Mouse (Mus musculus) forebrain, embryonic 16.5 days (tissue): Measurements from ENCODE around the gene Gm20509. TPM values are rescaled to one million over a fixed set of nuclear protein-coding genes. Genes with fewer than 3 reads are reported as not detected.
"Not testable (repeated sequence)": the region's sequence is repeated elsewhere in the genome, so short reads cannot be mapped to it uniquely, and the experiment has no call there.

Experiments used
- ATAC-seq: fragments of 200-750 bp; cut with Nextera tagmentation; 2 replicates; pipeline ENCODE4 v1.8.0; 2017; ENCODE audit warnings: mild to moderate bottlenecking, moderate library complexity
- H3K27ac ChIP-seq: fragments of 300-500 bp; sonication (generic); 2 replicates; pipeline ENCODE4 v1.5.1; 2014; ENCODE audit warnings: low read length, control low read depth
- H3K27me3 ChIP-seq: fragments of 300-500 bp; sonication (generic); replicated peaks from 2 replicates; pipeline ENCODE4 v1.6.1; 2014; ENCODE audit warnings: low read length; ENCODE audit not compliant: control insufficient read depth, insufficient read depth
- H3K36me3 ChIP-seq: fragments of 300-500 bp; sonication (generic); 2 replicates; pipeline ENCODE4 v1.6.1; 2014; ENCODE audit not compliant: control insufficient read depth, insufficient read depth
- H3K4me1 ChIP-seq: fragments of 300-500 bp; sonication (generic); replicated peaks from 2 replicates; pipeline ENCODE4 v1.6.1; 2014; ENCODE audit warnings: low read length; ENCODE audit not compliant: control insufficient read depth, insufficient read depth
- H3K4me2 ChIP-seq: fragments of 300-500 bp; sonication (generic); 2 replicates; pipeline ENCODE4 v1.6.1; 2014; ENCODE audit warnings: mild to moderate bottlenecking, low read length, control low read depth
- H3K4me3 ChIP-seq: fragments of 300-500 bp; sonication (generic); replicated peaks from 2 replicates; pipeline ENCODE4 v1.5.1; 2014; ENCODE audit warnings: mild to moderate bottlenecking, low read length, control low read depth
- H3K9ac ChIP-seq: fragments of 300-500 bp; sonication (generic); replicated peaks from 2 replicates; pipeline ENCODE4 v1.6.1; 2014; ENCODE audit warnings: low read depth, low read length, control low read depth
- H3K9me3 ChIP-seq: fragments of 300-500 bp; sonication (generic); 2 replicates; pipeline ENCODE4 v1.6.1; 2016; ENCODE audit warnings: low read length; ENCODE audit not compliant: control insufficient read depth
- WGBS: fragments of 180-500 bp; shearing (Covaris S2); extraction: QIAGEN DNeasy Blood & Tissue Kit; methylation state at CpG from one replicate; pipeline ENCODE4 v1.1.7; 2014; 5-methylcytosine and 5-hydroxymethylcytosine counted together
- polyA plus RNA-seq: library from polyadenylated mRNA; unstranded; fragments of >200 nt; fragmentation: Nextera tagmentation; extraction: Ambion mirVana; gene quantifications from 2 replicates; pipeline ENCODE4 v1.2.1, GENCODE M21; 2015

The Gm20509 gene
- polyA plus RNA-seq, 1 experiment from 2014 or later: not detected

DNA sequence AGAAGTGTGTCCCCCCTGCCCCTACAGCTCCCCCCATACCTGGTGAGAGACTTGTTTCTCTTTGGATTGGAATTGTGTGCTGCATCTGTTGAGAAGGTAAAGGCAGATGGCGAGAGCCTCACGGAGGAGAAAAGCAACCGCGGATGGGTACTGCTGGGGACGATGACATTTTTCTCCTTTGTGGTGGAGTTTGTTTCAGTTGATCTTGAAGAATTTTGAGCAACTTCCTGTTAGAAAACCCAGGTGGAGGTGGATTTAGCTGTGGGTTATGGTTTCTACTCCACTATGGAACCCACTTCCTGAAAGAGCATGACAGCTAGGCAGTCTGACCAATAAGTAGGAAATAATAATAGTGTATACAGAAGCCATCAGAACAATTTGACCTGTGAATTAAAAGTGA, 29.1 kb upstream of the Gm20509 start:
- Histone ChIP-seq H3K9me3 (no peaks in the 10 kb centered on the region), H3K9ac (no peak overlapping the region), H3K27me3 (no peaks in the 10 kb centered on the region), H3K27ac (no peak overlapping the region), H3K4me2 (no peak overlapping the region), H3K4me3 (no peak overlapping the region), H3K36me3 (no peaks in the 10 kb centered on the region), H3K4me1 (no peaks in the 10 kb centered on the region)
- ATAC-seq: no peak
- WGBS: 96% methylated on average over 5 of the region's 5 CpGs

DNA sequence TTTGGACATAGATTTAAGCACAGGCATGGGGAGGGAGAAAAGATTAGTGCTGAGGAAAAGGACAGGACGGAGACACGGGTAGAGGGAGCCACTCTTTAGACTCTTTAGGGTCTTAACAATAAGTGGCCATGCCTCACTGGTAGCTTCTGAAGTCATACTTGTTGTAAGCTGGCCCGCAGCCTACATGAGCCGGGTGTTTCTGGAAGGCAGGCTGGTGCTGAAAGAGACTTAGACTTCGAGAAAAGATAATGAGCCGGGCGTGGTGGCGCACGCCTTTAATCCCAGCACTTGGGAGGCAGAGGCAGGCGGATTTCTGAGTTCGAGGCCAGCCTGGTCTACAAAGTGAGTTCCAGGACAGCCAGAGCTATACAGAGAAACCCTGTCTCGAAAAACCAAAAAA, 22.9 kb upstream of the Gm20509 start:
- H3K27ac ChIP-seq, H3K27me3 ChIP-seq, H3K9ac ChIP-seq, H3K9me3 ChIP-seq, H3K36me3 ChIP-seq, H3K4me2 ChIP-seq, ATAC-seq, H3K4me3 ChIP-seq, H3K4me1 ChIP-seq: not testable (repeated sequence)
- 87% methylated on average over 11 of the region's 12 CpGs for WGBS

DNA sequence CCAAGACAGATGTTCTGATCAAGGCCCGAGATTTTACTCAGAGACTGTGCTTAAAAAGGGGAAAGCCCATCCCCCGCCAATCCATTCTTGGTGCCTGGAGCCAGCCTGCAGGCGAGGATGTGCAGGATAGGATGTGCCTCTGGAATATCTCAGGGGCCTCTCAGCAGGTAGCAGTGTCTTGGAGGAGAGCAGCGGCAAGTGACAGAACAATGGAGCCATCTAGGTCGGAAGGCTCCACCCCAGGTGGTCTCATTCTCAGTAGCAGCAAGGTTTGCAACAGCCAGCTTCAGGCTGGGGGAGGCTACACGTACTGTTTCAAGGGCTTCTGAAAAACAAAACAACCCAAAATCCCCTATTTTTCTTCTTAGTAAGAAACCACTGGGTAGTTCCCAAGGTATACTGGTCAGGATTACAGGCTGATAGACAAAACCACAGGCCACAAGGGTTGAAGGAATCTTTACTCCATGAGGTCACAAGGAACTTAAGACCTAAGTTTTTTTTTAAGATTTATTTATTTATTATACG, 22.4 kb upstream of the Gm20509 start:
- no peaks in the 10 kb centered on the region for H3K27me3 ChIP-seq
- H3K4me1 ChIP-seq: no peaks in the 10 kb centered on the region
- no peak overlapping the region for H3K4me3 ChIP-seq
- no peak overlapping the region for H3K27ac ChIP-seq
- WGBS: 40% methylated on average over 7 of the region's 7 CpGs
- no peaks in the 10 kb centered on the region for H3K9me3 ChIP-seq
- no peak overlapping the region for H3K9ac ChIP-seq
- no peak for ATAC-seq
- H3K36me3 ChIP-seq: no peaks in the 10 kb centered on the region
- no peak overlapping the region for H3K4me2 ChIP-seq

DNA sequence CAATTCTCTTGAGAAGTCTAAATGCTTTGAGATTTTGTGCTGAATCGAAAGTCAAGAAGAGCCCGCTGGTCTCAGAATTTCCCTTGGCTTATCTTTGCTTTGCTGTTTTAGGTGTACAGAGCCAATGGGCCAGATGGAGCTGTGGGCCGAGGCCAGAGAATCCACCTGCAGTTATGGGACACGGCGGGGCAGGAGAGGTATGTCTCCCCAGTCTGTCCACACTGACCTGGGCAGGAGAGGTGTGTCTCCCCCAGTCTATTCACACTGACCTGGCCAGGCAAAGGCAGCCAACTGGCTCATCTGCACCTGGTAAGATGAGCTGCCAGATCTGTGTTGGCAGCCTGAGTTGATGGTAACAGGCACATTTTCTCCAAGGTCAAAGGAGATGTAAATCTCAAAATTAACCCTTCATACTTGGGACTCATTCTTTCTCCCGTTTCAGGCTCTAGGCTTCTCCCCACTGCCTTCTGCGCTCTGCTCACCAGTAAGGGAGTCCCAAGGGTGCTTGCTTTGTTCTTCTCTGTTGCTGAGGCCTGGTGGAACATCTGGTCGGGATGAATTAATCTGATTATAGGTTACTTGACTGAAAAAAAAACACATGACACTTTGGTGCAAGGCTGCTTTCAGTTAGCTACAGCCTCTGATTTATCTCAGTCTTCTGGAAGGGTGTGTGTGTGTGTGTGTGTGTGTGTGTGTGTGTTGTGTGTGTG, 19.8 kb upstream of the Gm20509 start:
- no peak for ATAC-seq
- Histone ChIP-seq H3K4me3 (no peak overlapping the region), H3K36me3 (no peaks in the 10 kb centered on the region), H3K4me2 (no peak overlapping the region), H3K27ac (no peak overlapping the region), H3K27me3 (no peaks in the 10 kb centered on the region), H3K9me3 (no peaks in the 10 kb centered on the region), H3K9ac (no peak overlapping the region), H3K4me1 (no peaks in the 10 kb centered on the region)
- 77% methylated on average over 8 of the region's 8 CpGs for WGBS

DNA sequence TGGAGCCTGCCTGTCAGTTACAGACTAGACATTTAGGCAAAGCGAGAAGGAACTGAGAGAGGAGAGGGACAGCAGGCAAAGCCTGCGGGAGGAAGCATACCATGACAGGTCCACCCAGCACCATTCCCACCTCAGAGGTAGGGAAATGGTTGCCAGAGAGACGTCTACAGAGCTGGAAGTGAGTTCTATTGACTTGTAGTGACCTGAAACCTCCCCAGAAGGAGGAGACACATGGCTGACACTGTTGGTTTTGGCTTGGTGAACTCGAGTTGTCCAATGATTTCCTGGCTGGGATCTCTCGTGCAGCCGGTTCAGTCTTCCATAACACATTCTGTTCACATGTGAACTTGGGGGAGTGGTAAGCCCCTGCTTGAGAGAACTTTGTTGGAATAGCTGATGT, 18.3 kb upstream of the Gm20509 start:
- Histone ChIP-seq H3K4me1 (no peaks in the 10 kb centered on the region), H3K4me3 (no peak overlapping the region), H3K27ac (no peak overlapping the region), H3K4me2 (no peak overlapping the region), H3K9me3 (no peaks in the 10 kb centered on the region), H3K9ac (no peak overlapping the region), H3K36me3 (no peaks in the 10 kb centered on the region), H3K27me3 (no peaks in the 10 kb centered on the region)
- 79% methylated on average over 6 of the region's 6 CpGs for WGBS
- no peak for ATAC-seq

DNA sequence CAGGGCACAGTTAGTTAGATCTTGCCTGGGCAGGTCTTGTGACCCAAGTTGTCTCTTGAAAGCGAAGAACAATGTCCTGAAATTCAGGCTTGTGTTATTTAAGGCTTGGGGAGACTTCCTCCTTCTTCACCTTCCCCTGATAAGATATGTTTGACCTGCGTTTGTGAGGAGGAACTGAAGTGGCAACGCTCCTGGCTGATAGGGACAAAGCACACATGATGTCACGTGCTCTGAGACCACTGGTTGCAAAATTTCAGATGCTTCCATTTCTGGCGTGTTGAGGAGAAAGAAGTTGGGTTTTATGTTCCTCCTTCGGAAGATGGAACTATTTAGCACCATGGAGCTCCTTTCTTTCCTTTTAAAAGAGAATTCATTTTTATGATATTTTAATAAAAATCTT, 16.4 kb upstream of the Gm20509 start:
- no peaks in the 10 kb centered on the region for H3K4me1 ChIP-seq
- ATAC-seq: no peak
- no peak overlapping the region for H3K27ac ChIP-seq
- no peak overlapping the region for H3K4me2 ChIP-seq
- no peaks in the 10 kb centered on the region for H3K36me3 ChIP-seq
- WGBS: 83% methylated on average over 6 of the region's 6 CpGs
- H3K9ac ChIP-seq: no peak overlapping the region
- H3K27me3 ChIP-seq: no peaks in the 10 kb centered on the region
- H3K4me3 ChIP-seq: no peak overlapping the region
- no peaks in the 10 kb centered on the region for H3K9me3 ChIP-seq

DNA sequence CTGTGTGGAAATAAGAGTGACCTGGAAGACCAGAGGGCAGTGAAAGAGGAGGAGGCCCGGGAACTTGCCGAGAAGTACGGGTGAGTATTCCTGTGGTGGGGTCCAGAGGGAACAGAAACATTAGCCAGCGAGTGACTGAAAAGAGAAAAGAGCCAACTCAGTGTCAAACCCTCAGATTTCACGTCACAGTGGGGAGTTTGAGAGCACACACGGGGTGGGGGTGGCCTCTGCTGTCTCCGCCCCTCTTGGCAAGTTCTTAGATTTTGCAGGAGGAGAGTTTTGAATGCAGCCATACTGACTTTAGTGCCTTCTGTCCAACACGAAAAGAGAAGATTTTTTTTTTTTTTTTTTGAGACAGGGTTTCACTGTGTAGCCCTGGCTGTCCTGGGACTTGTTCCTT, 15.1 kb upstream of the Gm20509 start:
- Histone ChIP-seq H3K9ac (no peak overlapping the region), H3K4me1 (no peaks in the 10 kb centered on the region), H3K27me3 (no peaks in the 10 kb centered on the region), H3K4me3 (no peak overlapping the region), H3K4me2 (no peak overlapping the region), H3K9me3 (no peaks in the 10 kb centered on the region), H3K36me3 (no peaks in the 10 kb centered on the region), H3K27ac (no peak overlapping the region)
- 66% methylated on average over 8 of the region's 8 CpGs for WGBS
- no peak for ATAC-seq

DNA sequence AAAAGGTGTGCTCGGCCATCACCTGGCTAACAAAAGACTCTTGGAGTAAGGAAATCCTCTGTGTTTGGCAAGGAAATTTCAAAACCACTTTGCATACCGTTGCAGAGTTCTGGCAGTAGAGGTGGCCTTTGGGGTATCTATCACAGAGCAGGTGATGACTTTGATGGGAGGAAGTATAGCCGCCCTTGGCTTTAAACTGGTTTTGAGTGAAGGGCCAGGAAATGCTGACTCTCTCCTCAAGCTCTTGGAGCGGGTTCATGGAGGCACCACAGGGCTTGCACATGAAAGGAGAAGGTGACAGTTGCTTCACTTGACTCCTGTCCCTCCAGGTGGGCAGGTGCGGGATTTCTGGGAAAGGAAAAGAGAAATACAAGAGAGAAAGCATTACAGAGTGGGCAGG, 14.7 kb upstream of the Gm20509 start:
- Histone ChIP-seq H3K4me2 (no peak overlapping the region), H3K27me3 (no peaks in the 10 kb centered on the region), H3K9ac (no peak overlapping the region), H3K36me3 (no peaks in the 10 kb centered on the region), H3K4me3 (no peak overlapping the region), H3K4me1 (no peaks in the 10 kb centered on the region), H3K27ac (no peak overlapping the region), H3K9me3 (no peaks in the 10 kb centered on the region)
- 81% methylated on average over 5 of the region's 5 CpGs for WGBS
- no peak for ATAC-seq

DNA sequence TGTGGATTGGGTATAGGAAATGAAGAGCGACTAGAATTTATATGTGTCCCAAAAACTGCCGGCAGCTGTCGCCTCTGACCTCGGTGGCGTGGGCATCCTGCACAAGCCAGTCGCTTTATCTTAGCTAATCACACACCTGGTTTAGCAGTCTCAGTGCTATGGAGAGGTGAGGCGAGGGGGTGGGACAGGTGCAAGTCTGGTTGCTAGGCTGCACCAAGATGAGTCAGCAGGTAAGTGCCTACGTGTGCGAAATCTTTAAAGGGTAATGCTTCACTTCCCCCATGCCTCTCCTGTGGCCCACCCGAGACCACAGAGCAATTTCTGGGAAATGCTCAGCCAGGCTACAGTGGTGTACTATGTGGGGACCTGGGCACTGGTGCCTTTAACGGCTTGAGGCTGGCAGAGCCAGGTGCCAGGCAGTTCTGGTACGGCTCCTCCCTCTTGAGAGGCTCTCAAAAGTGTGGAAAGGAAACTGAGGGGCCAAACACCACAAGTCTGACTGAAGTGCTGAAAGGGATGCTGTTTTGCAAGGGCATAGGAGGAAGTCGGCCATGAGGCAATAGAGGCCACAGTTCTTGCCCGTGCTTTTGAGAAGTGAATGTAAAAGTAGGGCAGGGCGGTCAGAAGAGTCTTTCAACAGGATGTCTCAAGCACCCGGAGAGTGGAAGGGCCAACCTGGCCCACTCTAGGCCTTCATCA, 12.9 kb upstream of the Gm20509 start:
- no peak overlapping the region for H3K9ac ChIP-seq
- WGBS: 79% methylated on average over 16 of the region's 16 CpGs
- H3K27me3 ChIP-seq: no peaks in the 10 kb centered on the region
- H3K27ac ChIP-seq: no peak overlapping the region
- ATAC-seq: no peak
- no peak overlapping the region for H3K4me2 ChIP-seq
- no peaks in the 10 kb centered on the region for H3K36me3 ChIP-seq
- H3K4me3 ChIP-seq: no peak overlapping the region
- H3K4me1 ChIP-seq: no peaks in the 10 kb centered on the region; the same call in 1 of the 2 replicates
- H3K9me3 ChIP-seq: no peaks in the 10 kb centered on the region
